Mouse (Mus musculus): ENCODE data around the gene Il13.

DNA sequence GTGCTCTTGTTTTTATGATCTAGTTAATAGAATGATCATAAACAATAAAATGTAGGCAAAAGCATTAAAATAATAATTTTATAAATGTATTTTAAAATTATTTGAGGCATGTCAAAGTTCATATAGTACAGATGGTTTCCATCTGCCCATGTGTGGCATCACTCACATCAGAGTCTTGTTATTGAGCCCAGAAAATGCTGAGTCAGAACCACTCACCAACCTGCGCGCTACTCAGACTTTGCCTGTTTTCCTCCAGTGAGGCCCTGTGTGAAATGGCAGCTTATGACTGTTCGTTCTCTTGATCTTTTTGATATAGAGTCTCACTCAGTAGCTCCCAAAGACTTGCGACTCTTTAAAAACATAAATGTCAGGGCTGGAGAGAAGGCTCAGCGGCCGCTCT lies 49.0 kb downstream of the Il13 start:
- TF ChIP-seq ELF1 (IDR thresholded peaks at IDR 0.05; ENCODE audit: low read depth, low read length) (no peak), HCFC1 (IDR thresholded peaks at IDR 0.05; ENCODE audit: low read depth, low read length) (no peak)
